Comparison of ENCODE assay signal across 27 mouse cellular contexts in the genomic region with DNA sequence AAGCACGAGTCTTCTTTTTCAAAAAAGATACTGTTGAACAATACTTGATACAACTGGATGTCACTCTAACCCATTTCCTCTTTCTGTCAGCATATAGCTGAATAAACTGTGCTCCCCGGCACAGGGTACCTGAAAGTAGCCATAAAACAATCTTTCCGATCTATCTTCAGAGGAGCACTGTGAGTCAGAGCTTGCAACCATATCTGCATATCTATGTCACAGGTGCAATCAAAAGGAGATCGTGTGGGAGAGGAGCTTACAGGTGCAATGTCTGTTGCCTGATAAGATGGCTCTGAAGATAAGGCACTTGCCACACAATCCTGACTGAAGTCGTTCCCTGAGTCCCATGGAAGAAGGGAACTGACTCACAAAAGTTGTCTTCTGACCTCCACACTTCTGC. TPM values are rescaled to one million over a fixed set of nuclear protein-coding genes. Genes with fewer than 3 reads are reported as not detected.
DNase-seq lines count a peak whose midpoint lies in the region; ATAC-seq lines count a peak whose summit lies in the region.
"Had no signal": no experiment of that assay in that cellular context is flagged by ENCODE, and none has a peak within 500 bp of the region (broad histone marks: within the 10 kb centered on the region; RNA-seq: fewer than 3 reads in every experiment).

No protein-coding gene starts in this region.

- no peaks in the 10 kb centered on the region for H3K27me3 ChIP-seq in intestine, embryonic 15.5 days (replicated peaks)
- no peaks in the 10 kb centered on the region for H3K27me3 ChIP-seq in hindbrain, embryonic 16.5 days (replicated peaks; ENCODE audit: control insufficient read depth, insufficient read depth, low read length)
- H3K27me3 ChIP-seq: embryonic facial prominence, embryonic 15.5 days; forebrain, embryonic 12.5 days; hindbrain, embryonic 13.5 days; neural tube, embryonic 13.5 days; stomach, embryonic 15.5 days had no signal

- H3K4me1 ChIP-seq in intestine, embryonic 15.5 days (replicated peaks) = peaks cover 5% of the 10 kb centered on the region; the same call in 1 of the 2 replicates
- H3K4me1 ChIP-seq in hindbrain, embryonic 16.5 days (ENCODE audit: control insufficient read depth, insufficient read depth, low read depth, low read length) = peaks cover 7% of the 10 kb centered on the region

- DNase-seq in 416B (ENCODE audit: low read depth) = peak; percentile 25
- DNase-seq in CD4-positive helper T cell, adult 2 months (ENCODE audit: low read depth, low spot score) = peak; percentile 39
- peak; percentile 28 to 35 for DNase-seq in thymus, postnatal 10 days (ENCODE audit: low spot score in 2 of 2)
- DNase-seq in ovary, postnatal 36 days (ENCODE audit: low spot score) = no peak
- no peak for DNase-seq in neural tube, embryonic 10.5 days (ENCODE audit: extremely low spot score, low spot score)
- DNase-seq: adrenal gland, adult 8-10 months; cerebellum, adult 2 months; cerebellum, postnatal 14 days; forebrain, postnatal 0 days; heart, postnatal 4 days; kidney, adult 9 months; kidney, postnatal 10 days; lung, postnatal 36 days; right cerebral cortex, postnatal 14 days had no signal

- no peak overlapping the region for H3K4me2 ChIP-seq in intestine, embryonic 15.5 days (replicated peaks)
- no peak overlapping the region for H3K4me2 ChIP-seq in hindbrain, embryonic 16.5 days (ENCODE audit: low read length)
- H3K4me2 ChIP-seq: embryonic facial prominence, embryonic 15.5 days; forebrain, embryonic 12.5 days; heart, embryonic 11.5 days; hindbrain, embryonic 13.5 days; limb, embryonic 13.5 days; liver, embryonic 11.5 days; midbrain, embryonic 11.5 days; neural tube, embryonic 13.5 days; stomach, embryonic 15.5 days had no signal

- no peaks in the 10 kb centered on the region for H3K36me3 ChIP-seq in intestine, embryonic 15.5 days
- no peaks in the 10 kb centered on the region for H3K36me3 ChIP-seq in hindbrain, embryonic 16.5 days (ENCODE audit: control insufficient read depth, insufficient read depth, low read length)
- H3K36me3 ChIP-seq: embryonic facial prominence, embryonic 15.5 days; forebrain, embryonic 12.5 days; hindbrain, embryonic 13.5 days; limb, embryonic 13.5 days; neural tube, embryonic 13.5 days; stomach, embryonic 15.5 days had no signal

- WGBS in intestine, embryonic 15.5 days = 62% methylated on average over 5 of the region's 5 CpGs
- 81% methylated on average over 5 of the region's 5 CpGs for WGBS in hindbrain, embryonic 16.5 days

- H3K27ac ChIP-seq in intestine, embryonic 15.5 days = no peak overlapping the region
- no peak overlapping the region for H3K27ac ChIP-seq in hindbrain, embryonic 16.5 days (ENCODE audit: low read depth, low read length)
- H3K27ac ChIP-seq: embryonic facial prominence, embryonic 15.5 days; forebrain, embryonic 12.5 days; hindbrain, embryonic 13.5 days; left cerebral cortex, adult 2 months; limb, embryonic 13.5 days; neural tube, embryonic 13.5 days; stomach, embryonic 15.5 days had no signal

- peak; percentile 87 for ATAC-seq in intestine, embryonic 15.5 days
- ATAC-seq in hindbrain, embryonic 16.5 days = no peak
- ATAC-seq: forebrain, postnatal 0 days; midbrain, embryonic 16.5 days had no signal

- H3K4me3 ChIP-seq in intestine, embryonic 15.5 days (replicated peaks) = no peak overlapping the region
- H3K4me3 ChIP-seq in hindbrain, embryonic 16.5 days (ENCODE audit: low read length) = no peak overlapping the region
- H3K4me3 ChIP-seq: embryonic facial prominence, embryonic 15.5 days; forebrain, embryonic 12.5 days; hindbrain, embryonic 13.5 days; left cerebral cortex, adult 2 months; limb, embryonic 13.5 days; neural tube, embryonic 13.5 days; stomach, embryonic 15.5 days had no signal

- no peaks in the 10 kb centered on the region for H3K9me3 ChIP-seq in intestine, embryonic 15.5 days
- H3K9me3 ChIP-seq in hindbrain, embryonic 16.5 days (ENCODE audit: control insufficient read depth, low read length) = no peaks in the 10 kb centered on the region
- H3K9me3 ChIP-seq: embryonic facial prominence, embryonic 15.5 days; forebrain, embryonic 12.5 days; hindbrain, embryonic 13.5 days; limb, embryonic 13.5 days; neural tube, embryonic 13.5 days; stomach, embryonic 15.5 days had no signal

- H3K9ac ChIP-seq in intestine, embryonic 15.5 days = no peak overlapping the region
- no peak overlapping the region for H3K9ac ChIP-seq in hindbrain, embryonic 16.5 days (ENCODE audit: low read depth, low read length)
- H3K9ac ChIP-seq: embryonic facial prominence, embryonic 15.5 days; forebrain, embryonic 12.5 days; forebrain, postnatal 0 days; hindbrain, embryonic 13.5 days; limb, embryonic 13.5 days; neural tube, embryonic 13.5 days; stomach, embryonic 15.5 days had no signal

RNA-seq across cellular contexts. Expression of a gene that starts 58.5 kb away (rescaled TPM):
- 280 and 299 TPM in 2 replicates for polyA plus RNA-seq in intestine, embryonic 15.5 days (2015; fragmentation: Nextera tagmentation; extraction: Ambion mirVana)
- polyA plus RNA-seq in hindbrain, embryonic 16.5 days (2015; fragmentation: Nextera tagmentation; extraction: Ambion mirVana) = 150 and 172 TPM in 2 replicates

Comparison
In these comparisons a context has a peak if more than half of its experiments do, and no peak if none do; other contexts are left out.
1. DNase-seq: peak in 416B (single experiment), CD4-positive helper T cell, adult 2 months (single experiment) and thymus, postnatal 10 days (2 of 2); none in ovary, postnatal 36 days (single experiment) and neural tube, embryonic 10.5 days (single experiment).